Mouse (Mus musculus) myocyte (in vitro differentiated cells): Measurements from ENCODE around the gene Ace2. TPM values are rescaled to one million over a fixed set of nuclear protein-coding genes. Genes with fewer than 3 reads are reported as not detected.

Experiments used
- H3K27me3 ChIP-seq: one replicate; pipeline ENCODE4 v1.6.1; 2011; ENCODE audit not compliant: control insufficient read depth, insufficient read depth, insufficient read length
- H3K36me3 ChIP-seq: one replicate; pipeline ENCODE4 v1.6.1; 2011; ENCODE audit not compliant: control insufficient read depth, insufficient read depth
- H3K4me2 ChIP-seq: one replicate; pipeline ENCODE4 v1.6.1; 2011; ENCODE audit warnings: low read depth, control low read depth
- H3K4me3 ChIP-seq: one replicate; pipeline ENCODE4 v1.5.1; 2011; ENCODE audit warnings: mild to moderate bottlenecking, control low read depth, moderate library complexity
- H3K79me2 ChIP-seq: one replicate; pipeline ENCODE4 v1.6.1; 2011; ENCODE audit not compliant: control insufficient read depth, insufficient read depth
- H3ac ChIP-seq: one replicate; pipeline ENCODE4 v1.6.1; 2011; ENCODE audit not compliant: control insufficient read depth, insufficient read length
- CEBPB ChIP-seq: IDR thresholded peaks from 2 replicates; pipeline ENCODE4 v1.6.1; 2011; ENCODE audit warnings: mild to moderate bottlenecking, moderate library complexity; ENCODE audit not compliant: poor library complexity, insufficient read depth, severe bottlenecking
- E2F4 ChIP-seq: IDR thresholded peaks from one replicate; pipeline ENCODE4 v1.6.1; 2011; ENCODE audit warnings: mild to moderate bottlenecking, control low read depth, moderate library complexity; ENCODE audit not compliant: insufficient read depth
- MAX ChIP-seq: IDR thresholded peaks from one replicate; pipeline ENCODE4 v1.6.1; 2011; ENCODE audit warnings: low read depth, mild to moderate bottlenecking, control low read depth
- MYOD1 ChIP-seq, 3 experiments: IDR thresholded peaks; one replicate each; pipeline ENCODE4 v1.6.1; 2011; ENCODE audit warnings: control low read depth in 2 of 3, low read depth in 2 of 3, mild to moderate bottlenecking in 2 of 3, moderate library complexity in 1 of 3; ENCODE audit not compliant: insufficient read length in 2 of 3, control insufficient read depth in 1 of 3
- MYOG ChIP-seq, 3 experiments: IDR thresholded peaks; one replicate each; pipeline ENCODE4 v1.6.1; 2011; ENCODE audit warnings: control low read depth in 2 of 3, low read depth in 2 of 3, mild to moderate bottlenecking in 2 of 3; ENCODE audit not compliant: insufficient read length in 2 of 3, control insufficient read depth in 1 of 3, insufficient read depth in 1 of 3
- POLR2A ChIP-seq: IDR thresholded peaks from one replicate; pipeline ENCODE4 v1.6.1; 2011; ENCODE audit warnings: low read depth, mild to moderate bottlenecking, control low read depth, moderate library complexity; ENCODE audit not compliant: insufficient read length
- POLR2AphosphoS2 ChIP-seq: IDR thresholded peaks from one replicate; pipeline ENCODE4 v1.6.1; 2011; ENCODE audit warnings: low read depth, control low read depth; ENCODE audit not compliant: insufficient read length
- REST ChIP-seq: IDR thresholded peaks from one replicate; pipeline ENCODE4 v1.6.1; 2011; ENCODE audit warnings: mild to moderate bottlenecking, control low read depth, moderate library complexity; ENCODE audit not compliant: insufficient read depth, insufficient read length
- SRF ChIP-seq: IDR thresholded peaks from one replicate; pipeline ENCODE4 v1.6.1; 2011; ENCODE audit warnings: low read depth; ENCODE audit not compliant: control insufficient read depth, insufficient read length
- TCF12 ChIP-seq: IDR thresholded peaks from one replicate; pipeline ENCODE4 v1.6.1; 2011; ENCODE audit warnings: mild to moderate bottlenecking, control low read depth; ENCODE audit not compliant: poor library complexity, insufficient read depth, severe bottlenecking
- TCF3 ChIP-seq: IDR thresholded peaks from one replicate; pipeline ENCODE4 v1.6.1; 2011; ENCODE audit warnings: low read depth, control low read depth; ENCODE audit not compliant: insufficient read length
- USF1 ChIP-seq: IDR thresholded peaks from one replicate; pipeline ENCODE4 v1.6.1; 2011; ENCODE audit warnings: low read depth, mild to moderate bottlenecking, control low read depth, moderate library complexity
- polyA plus RNA-seq: library from polyadenylated mRNA; unstranded; fragments of >200 nt; fragmentation: generic; extraction: Trizol; gene quantifications from one replicate; pipeline ENCODE4 v1.2.1, GENCODE M21; 2012; ENCODE audit warnings: missing spikeins

The Ace2 gene
- not detected for polyA plus RNA-seq

GRCm38 (mm10) chrX:164139032-164139431 lies at the start of gene Ace2:
Gene Ace2 (plus strand): TSS chrX:164139332.
- TF ChIP-seq POLR2A (no peak), MYOG (IDR thresholded peaks at IDR 0.05; ENCODE audit: control insufficient read depth in 1 of 3, insufficient read depth in 1 of 3, insufficient read length in 2 of 3, low read depth in 2 of 3) (no peak), REST (no peak), TCF3 (no peak), SRF (no peak), E2F4 (no peak), MAX (no peak), MYOD1 (IDR thresholded peaks at IDR 0.05; ENCODE audit: control insufficient read depth in 1 of 3, insufficient read length in 2 of 3, low read depth in 2 of 3) (no peak), TCF12 (no peak), USF1 (no peak), POLR2AphosphoS2 (no peak), CEBPB (no peak)
- H3ac ChIP-seq: no peak within 1 kb of the TSS
- H3K4me3 ChIP-seq: no peak within 1 kb of the TSS
- H3K27me3 ChIP-seq: no peaks in the 10 kb centered on the region
- no peaks in the 10 kb centered on the region for H3K36me3 ChIP-seq
- H3K4me2 ChIP-seq: no peak within 1 kb of the TSS
- no peaks in the 10 kb centered on the region for H3K79me2 ChIP-seq

GRCm38 (mm10) chrX:164089916-164090315 lies 49.2 kb upstream of the Ace2 start:
- Histone ChIP-seq H3K27me3 (no peaks in the 10 kb centered on the region), H3ac (no peak overlapping the region), H3K4me2 (no peak overlapping the region), H3K36me3 (no peaks in the 10 kb centered on the region), H3K4me3 (no peak overlapping the region), H3K79me2 (no peaks in the 10 kb centered on the region)
- TF ChIP-seq MYOG (IDR thresholded peaks at IDR 0.05; ENCODE audit: control insufficient read depth in 1 of 3, insufficient read depth in 1 of 3, insufficient read length in 2 of 3, low read depth in 2 of 3): no peak
- no peak for TF ChIP-seq POLR2AphosphoS2
- TF ChIP-seq E2F4: no peak
- TF ChIP-seq MAX: no peak
- TF ChIP-seq MYOD1 (IDR thresholded peaks at IDR 0.05; ENCODE audit: control insufficient read depth in 1 of 3, insufficient read length in 2 of 3, low read depth in 2 of 3): no peak
- no peak for TF ChIP-seq CEBPB
- no peak for TF ChIP-seq USF1
- TF ChIP-seq REST: no peak
- no peak for TF ChIP-seq TCF12
- TF ChIP-seq TCF3: no peak
- no peak for TF ChIP-seq SRF
- no peak for TF ChIP-seq POLR2A

DNA sequence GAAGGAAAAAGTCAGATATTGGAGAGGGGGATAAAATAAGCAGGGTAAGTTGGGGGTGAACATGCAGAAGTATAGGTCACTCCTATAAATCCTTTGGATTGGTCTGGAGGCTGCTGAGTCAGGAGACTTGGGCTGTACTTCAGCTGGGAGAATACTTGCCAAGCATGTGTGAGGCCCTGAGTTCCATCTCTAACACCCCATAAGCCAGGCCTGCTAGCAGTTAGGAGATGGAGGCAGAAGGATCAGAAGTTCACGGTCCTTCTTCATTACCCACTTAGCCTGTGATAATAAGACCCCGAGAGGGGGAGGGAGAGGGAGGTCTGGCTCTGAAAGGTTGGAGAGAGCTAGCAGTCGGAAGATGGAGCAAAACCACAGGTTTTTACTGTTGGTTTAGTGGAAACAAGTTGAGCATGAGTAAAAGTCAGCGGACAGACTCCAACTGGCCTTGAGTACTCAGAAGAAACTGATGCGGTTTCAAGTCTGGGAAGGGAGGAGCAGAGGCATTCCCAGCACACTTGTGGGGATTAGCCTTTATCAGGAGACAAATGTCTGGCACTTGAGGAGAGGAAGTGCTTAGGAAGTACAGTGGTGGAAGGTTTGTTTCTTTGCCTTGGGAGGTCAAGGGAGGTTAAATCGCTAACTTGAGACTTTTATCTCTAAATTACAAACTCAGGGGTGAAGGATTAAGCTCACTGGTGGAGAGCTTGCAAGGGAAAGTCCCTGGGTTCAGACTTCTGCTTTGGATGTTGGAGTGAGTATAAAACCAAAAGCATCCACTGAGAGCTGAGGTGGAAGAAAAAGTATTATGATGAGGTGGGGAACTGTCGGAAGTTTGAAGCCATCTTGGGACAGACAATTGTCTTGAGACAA lies 46.6 kb upstream of the Ace2 start:
- H3K4me3 ChIP-seq: no peak overlapping the region
- H3K27me3 ChIP-seq: no peaks in the 10 kb centered on the region
- no peak overlapping the region for H3ac ChIP-seq
- H3K4me2 ChIP-seq: peak overlapping the region; percentile 2
- no peaks in the 10 kb centered on the region for H3K79me2 ChIP-seq
- TF ChIP-seq SRF (no peak), REST (no peak), USF1 (no peak), POLR2A (no peak), MAX (no peak), POLR2AphosphoS2 (no peak), CEBPB (no peak), TCF12 (no peak), MYOD1 (IDR thresholded peaks at IDR 0.05; ENCODE audit: control insufficient read depth in 1 of 3, insufficient read length in 2 of 3, low read depth in 2 of 3) (no peak), TCF3 (no peak), MYOG (IDR thresholded peaks at IDR 0.05; ENCODE audit: control insufficient read depth in 1 of 3, insufficient read depth in 1 of 3, insufficient read length in 2 of 3, low read depth in 2 of 3) (no peak), E2F4 (no peak)
- no peaks in the 10 kb centered on the region for H3K36me3 ChIP-seq

- Histone ChIP-seq H3K36me3 (no peaks in the 10 kb centered on the region), H3K79me2 (no peaks in the 10 kb centered on the region)
- TF ChIP-seq MYOD1 (IDR thresholded peaks at IDR 0.05; ENCODE audit: control insufficient read depth in 1 of 3, insufficient read length in 2 of 3, low read depth in 2 of 3): no peak
- TF ChIP-seq TCF3: no peak
- TF ChIP-seq E2F4: no peak
- TF ChIP-seq REST: no peak
- no peak for TF ChIP-seq MYOG (IDR thresholded peaks at IDR 0.05; ENCODE audit: control insufficient read depth in 1 of 3, insufficient read depth in 1 of 3, insufficient read length in 2 of 3, low read depth in 2 of 3)
- TF ChIP-seq MAX: no peak
- TF ChIP-seq POLR2A: no peak
- no peak for TF ChIP-seq CEBPB
- no peak for TF ChIP-seq USF1
- TF ChIP-seq SRF: no peak
- TF ChIP-seq TCF12: no peak
- no peak for TF ChIP-seq POLR2AphosphoS2
These were observed 45.7 kb upstream of the Ace2 start for GRCm38 (mm10) chrX:164093435-164093834.

More at GRCm38 (mm10) chrX:164093435-164093834, 45.7 kb upstream of the Ace2 start:
- H3K4me2 ChIP-seq: no peak overlapping the region
- no peaks in the 10 kb centered on the region for H3K27me3 ChIP-seq
- H3ac ChIP-seq: no peak overlapping the region
- no peak overlapping the region for H3K4me3 ChIP-seq
